Mouse (Mus musculus): ENCODE data around the gene Mettl9.

DNA sequence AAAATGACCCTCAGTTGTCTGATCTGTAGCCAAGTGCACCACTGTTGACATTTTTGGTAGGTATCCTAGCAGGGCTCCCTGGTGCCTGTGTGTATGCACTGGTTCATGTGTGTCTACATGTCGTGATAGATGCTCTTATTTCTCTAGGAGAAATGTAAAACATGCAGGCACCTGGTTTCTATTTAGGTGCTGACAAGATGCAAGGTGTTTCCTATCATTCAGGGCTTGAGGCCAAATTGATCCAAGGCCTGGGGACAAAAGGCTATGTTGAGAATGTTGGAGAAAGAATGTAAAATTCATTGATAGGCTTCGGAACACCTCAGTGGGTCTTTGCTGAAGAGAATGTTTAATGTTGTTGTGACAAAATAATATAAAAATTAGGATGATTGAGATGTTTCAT is 47.6 kb downstream of the Mettl9 start:
- TF ChIP-seq CTCF (IDR thresholded peaks at IDR 0.05): no peak
- TF ChIP-seq EP300 (IDR thresholded peaks at IDR 0.05; ENCODE audit: insufficient read depth, low read depth, low read length): no peak
